Mouse (Mus musculus): Measurements from ENCODE around the gene Litaf. TPM values are rescaled to one million over a fixed set of nuclear protein-coding genes. Genes with fewer than 3 reads are reported as not detected.

Gene Litaf
- polyA plus RNA-seq, 1 experiment from 2014 or later, result 44.5 TPM

GRCm38 (mm10) chr16:11086856-11087588, 21.1 kb upstream of the Litaf start:
- Histone ChIP-seq H3K27me3 (replicated peaks; ENCODE audit: control insufficient read depth, insufficient read depth, low read length) (no peaks in the 10 kb centered on the region), H3K9ac (ENCODE audit: low read length) (no peak overlapping the region), H3K4me3 (ENCODE audit: low read depth, low read length) (no peak overlapping the region), H3K9me3 (replicated peaks; ENCODE audit: control insufficient read depth, low read length) (no peaks in the 10 kb centered on the region), H3K27ac (ENCODE audit: low read depth, low read length) (0 out of 2 replicates have a peak overlapping the region, but pooled peaks have one; percentile 29), H3K36me3 (ENCODE audit: control insufficient read depth, insufficient read depth, low read length) (peaks cover 79% of the 10 kb centered on the region), H3K4me2 (ENCODE audit: low read length) (no peak overlapping the region), H3K4me1 (ENCODE audit: control insufficient read depth, insufficient read depth, low read length) (peaks cover 18% of the 10 kb centered on the region; the same call in 1 of the 2 replicates)
- DNase-seq (ENCODE audit: low spot score), result peak; percentile 79
- 13% methylated on average over 5 of the region's 5 CpGs for WGBS
- peak; percentile 78 for ATAC-seq

- peaks cover 71% of the 10 kb centered on the region for H3K36me3 ChIP-seq (ENCODE audit: control insufficient read depth, insufficient read depth, low read length)
Observed at GRCm38 (mm10) chr16:11086299-11086698, 20.3 kb upstream of the Litaf start.

GRCm38 (mm10) chr16:11084181-11084580, 18.2 kb upstream of the Litaf start:
- WGBS, result 93% methylated on average over 8 of the region's 8 CpGs
- Histone ChIP-seq H3K4me2 (ENCODE audit: low read length) (no peak overlapping the region), H3K27me3 (replicated peaks; ENCODE audit: control insufficient read depth, insufficient read depth, low read length) (no peaks in the 10 kb centered on the region), H3K9ac (ENCODE audit: low read length) (no peak overlapping the region), H3K27ac (ENCODE audit: low read depth, low read length) (no peak overlapping the region), H3K4me1 (ENCODE audit: control insufficient read depth, insufficient read depth, low read length) (peaks cover 18% of the 10 kb centered on the region; the same call in 1 of the 2 replicates), H3K9me3 (replicated peaks; ENCODE audit: control insufficient read depth, low read length) (no peaks in the 10 kb centered on the region), H3K36me3 (ENCODE audit: control insufficient read depth, insufficient read depth, low read length) (peaks cover 71% of the 10 kb centered on the region), H3K4me3 (ENCODE audit: low read depth, low read length) (no peak overlapping the region)
- no peak for ATAC-seq
- DNase-seq (ENCODE audit: low spot score), result no peak

More at GRCm38 (mm10) chr16:11086299-11086698, 20.3 kb upstream of the Litaf start:
- Histone ChIP-seq H3K27me3 (replicated peaks; ENCODE audit: control insufficient read depth, insufficient read depth, low read length) (no peaks in the 10 kb centered on the region), H3K4me3 (ENCODE audit: low read depth, low read length) (no peak overlapping the region), H3K9ac (ENCODE audit: low read length) (no peak overlapping the region), H3K9me3 (replicated peaks; ENCODE audit: control insufficient read depth, low read length) (no peaks in the 10 kb centered on the region), H3K4me2 (ENCODE audit: low read length) (no peak overlapping the region), H3K4me1 (ENCODE audit: control insufficient read depth, insufficient read depth, low read length) (peaks cover 18% of the 10 kb centered on the region; the same call in 1 of the 2 replicates), H3K27ac (ENCODE audit: low read depth, low read length) (no peak overlapping the region)
- WGBS, result 96% methylated on average over 3 of the region's 3 CpGs
- ATAC-seq, result no peak
- DNase-seq (ENCODE audit: low spot score), result no peak

GRCm38 (mm10) chr16:11078216-11078869, 12.4 kb upstream of the Litaf start:
- no peak overlapping the region for H3K4me2 ChIP-seq (ENCODE audit: low read length)
- H3K9ac ChIP-seq (ENCODE audit: low read length), result no peak overlapping the region
- no peaks in the 10 kb centered on the region for H3K4me1 ChIP-seq (ENCODE audit: control insufficient read depth, insufficient read depth, low read length)
- WGBS, result 81% methylated on average over 3 of the region's 3 CpGs
- ATAC-seq, result no peak
- DNase-seq (ENCODE audit: low spot score), result no peak
- no peaks in the 10 kb centered on the region for H3K9me3 ChIP-seq (replicated peaks; ENCODE audit: control insufficient read depth, low read length)
- no peak overlapping the region for H3K4me3 ChIP-seq (ENCODE audit: low read depth, low read length)
- H3K27ac ChIP-seq (ENCODE audit: low read depth, low read length), result no peak overlapping the region
- H3K27me3 ChIP-seq (replicated peaks; ENCODE audit: control insufficient read depth, insufficient read depth, low read length), result no peaks in the 10 kb centered on the region
- peaks cover 70% of the 10 kb centered on the region for H3K36me3 ChIP-seq (ENCODE audit: control insufficient read depth, insufficient read depth, low read length)

GRCm38 (mm10) chr16:11077601-11078201, 11.7 kb upstream of the Litaf start:
- no peaks in the 10 kb centered on the region for H3K9me3 ChIP-seq (replicated peaks; ENCODE audit: control insufficient read depth, low read length)
- no peak overlapping the region for H3K4me3 ChIP-seq (ENCODE audit: low read depth, low read length)
- ATAC-seq, result no peak
- no peak overlapping the region for H3K27ac ChIP-seq (ENCODE audit: low read depth, low read length)
- no peak overlapping the region for H3K4me2 ChIP-seq (ENCODE audit: low read length)
- H3K4me1 ChIP-seq (ENCODE audit: control insufficient read depth, insufficient read depth, low read length), result no peaks in the 10 kb centered on the region
- 88% methylated on average over 9 of the region's 9 CpGs for WGBS
- H3K9ac ChIP-seq (ENCODE audit: low read length), result no peak overlapping the region
- DNase-seq (ENCODE audit: low spot score), result no peak
- peaks cover 70% of the 10 kb centered on the region for H3K36me3 ChIP-seq (ENCODE audit: control insufficient read depth, insufficient read depth, low read length)
- no peaks in the 10 kb centered on the region for H3K27me3 ChIP-seq (replicated peaks; ENCODE audit: control insufficient read depth, insufficient read depth, low read length)

GRCm38 (mm10) chr16:11073060-11073459, 7.1 kb upstream of the Litaf start:
- H3K4me1 ChIP-seq (ENCODE audit: control insufficient read depth, insufficient read depth, low read length), result peaks cover 21% of the 10 kb centered on the region
- no peak overlapping the region for H3K27ac ChIP-seq (ENCODE audit: low read depth, low read length)
- no peak overlapping the region for H3K9ac ChIP-seq (ENCODE audit: low read length)
- no peak overlapping the region for H3K4me3 ChIP-seq (ENCODE audit: low read depth, low read length)
- DNase-seq (ENCODE audit: low spot score) (no peak), ATAC-seq (no peak)
- H3K9me3 ChIP-seq (replicated peaks; ENCODE audit: control insufficient read depth, low read length), result no peaks in the 10 kb centered on the region
- H3K36me3 ChIP-seq (ENCODE audit: control insufficient read depth, insufficient read depth, low read length), result peaks cover 57% of the 10 kb centered on the region
- H3K27me3 ChIP-seq (replicated peaks; ENCODE audit: control insufficient read depth, insufficient read depth, low read length), result no peaks in the 10 kb centered on the region
- H3K4me2 ChIP-seq (ENCODE audit: low read length), result no peak overlapping the region
- 77% methylated on average over 6 of the region's 6 CpGs for WGBS

- 84% methylated on average over 8 of the region's 8 CpGs for WGBS
- DNase-seq (ENCODE audit: low spot score) (no peak), ATAC-seq (no peak)
- no peak overlapping the region for H3K4me2 ChIP-seq (ENCODE audit: low read length)
- H3K9ac ChIP-seq (ENCODE audit: low read length), result no peak overlapping the region
- no peak overlapping the region for H3K4me3 ChIP-seq (ENCODE audit: low read depth, low read length)
- peaks cover 58% of the 10 kb centered on the region for H3K36me3 ChIP-seq (ENCODE audit: control insufficient read depth, insufficient read depth, low read length)
- H3K27me3 ChIP-seq (replicated peaks; ENCODE audit: control insufficient read depth, insufficient read depth, low read length), result no peaks in the 10 kb centered on the region
- H3K9me3 ChIP-seq (replicated peaks; ENCODE audit: control insufficient read depth, low read length), result no peaks in the 10 kb centered on the region
- peaks cover 27% of the 10 kb centered on the region for H3K4me1 ChIP-seq (ENCODE audit: control insufficient read depth, insufficient read depth, low read length)
- H3K27ac ChIP-seq (ENCODE audit: low read depth, low read length), result no peak overlapping the region
Observed at GRCm38 (mm10) chr16:11072454-11072853, 6.5 kb upstream of the Litaf start.

- H3K9ac ChIP-seq (ENCODE audit: low read length), result no peak overlapping the region
- 86% methylated on average over 4 of the region's 4 CpGs for WGBS
- H3K4me2 ChIP-seq (ENCODE audit: low read length), result no peak overlapping the region
- no peak overlapping the region for H3K27ac ChIP-seq (ENCODE audit: low read depth, low read length)
- H3K9me3 ChIP-seq (replicated peaks; ENCODE audit: control insufficient read depth, low read length), result no peaks in the 10 kb centered on the region
- DNase-seq (ENCODE audit: low spot score) (no peak), ATAC-seq (no peak)
- peaks cover 58% of the 10 kb centered on the region for H3K36me3 ChIP-seq (ENCODE audit: control insufficient read depth, insufficient read depth, low read length)
- H3K4me3 ChIP-seq (ENCODE audit: low read depth, low read length), result no peak overlapping the region
- H3K27me3 ChIP-seq (replicated peaks; ENCODE audit: control insufficient read depth, insufficient read depth, low read length), result no peaks in the 10 kb centered on the region
- peaks cover 29% of the 10 kb centered on the region for H3K4me1 ChIP-seq (ENCODE audit: control insufficient read depth, insufficient read depth, low read length)
Observed at GRCm38 (mm10) chr16:11071887-11072286, 5.9 kb upstream of the Litaf start.
